Mouse (Mus musculus): ENCODE data around the gene March6. TPM values are rescaled to one million over a fixed set of nuclear protein-coding genes. Genes with fewer than 3 reads are reported as not detected.
A peak's percentile ranks its signal among the peaks of the same experiment; 100 is the strongest.

March6 gene
- polyA plus RNA-seq, 1 experiment, result 23.8 TPM

GRCm38 (mm10) chr15:31427390-31427789, 103.5 kb downstream of the March6 start:
- no peak for TF ChIP-seq POLR2A (IDR thresholded peaks at IDR 0.05; ENCODE audit: borderline replicate concordance, extremely low read depth, low read depth, low read length)
- 0 out of 2 replicates have a peak, but pooled peaks have one; percentile 14 for TF ChIP-seq CTCF (IDR thresholded peaks at IDR 0.05; ENCODE audit: insufficient read depth, low read length)
- no peaks in the 10 kb centered on the region for H3K4me1 ChIP-seq (ENCODE audit: control insufficient read depth, insufficient read depth, low read length)
- no peak overlapping the region for H3K4me3 ChIP-seq (replicated peaks; ENCODE audit: extremely low read depth, low read depth, low read length)
- WGBS, result 60% methylated on average over 3 of the region's 3 CpGs
- no peak for DNase-seq

- TF ChIP-seq POLR2A (IDR thresholded peaks at IDR 0.05; ENCODE audit: borderline replicate concordance, extremely low read depth, low read depth, low read length), result no peak
- Histone ChIP-seq H3K4me1 (ENCODE audit: control insufficient read depth, insufficient read depth, low read length) (no peaks in the 10 kb centered on the region), H3K4me3 (replicated peaks; ENCODE audit: extremely low read depth, low read depth, low read length) (no peak overlapping the region)
- DNase-seq, result no peak
- whole genome bisulfite sequencing, result 29% methylated on average over 8 of the region's 8 CpGs
These were observed 104.7 kb downstream of the March6 start for GRCm38 (mm10) chr15:31426066-31426706.

- no peak for DNase-seq
- 38% methylated on average over 7 of the region's 7 CpGs for whole genome bisulfite sequencing
These were observed 108.0 kb downstream of the March6 start for GRCm38 (mm10) chr15:31422649-31423369.

GRCm38 (mm10) chr15:31419037-31419436, 111.8 kb downstream of the March6 start:
- no peak for TF ChIP-seq POLR2A (IDR thresholded peaks at IDR 0.05; ENCODE audit: borderline replicate concordance, extremely low read depth, low read depth, low read length)
- peak; percentile 81 for TF ChIP-seq CTCF (IDR thresholded peaks at IDR 0.05; ENCODE audit: insufficient read depth, low read length)
- no peak overlapping the region for H3K4me3 ChIP-seq (replicated peaks; ENCODE audit: extremely low read depth, low read depth, low read length)
- DNase-seq, result peak; percentile 46
- peaks cover 8% of the 10 kb centered on the region for H3K4me1 ChIP-seq (ENCODE audit: control insufficient read depth, insufficient read depth, low read length)
- 46% methylated on average over 9 of the region's 9 CpGs for WGBS

More at GRCm38 (mm10) chr15:31422649-31423369, 108.0 kb downstream of the March6 start:
- H3K4me1 ChIP-seq (ENCODE audit: control insufficient read depth, insufficient read depth, low read length), result 0 out of 2 replicates have a peak, but pooled peaks cover 2% of the 10 kb centered on the region
- H3K4me3 ChIP-seq (replicated peaks; ENCODE audit: extremely low read depth, low read depth, low read length), result no peak overlapping the region
- TF ChIP-seq CTCF (IDR thresholded peaks at IDR 0.05; ENCODE audit: insufficient read depth, low read length), result no peak
- TF ChIP-seq POLR2A (IDR thresholded peaks at IDR 0.05; ENCODE audit: borderline replicate concordance, extremely low read depth, low read depth, low read length), result no peak

GRCm38 (mm10) chr15:31418686-31419024, 112.2 kb downstream of the March6 start:
- Histone ChIP-seq H3K4me3 (replicated peaks; ENCODE audit: extremely low read depth, low read depth, low read length) (no peak overlapping the region), H3K4me1 (ENCODE audit: control insufficient read depth, insufficient read depth, low read length) (peaks cover 8% of the 10 kb centered on the region)
- TF ChIP-seq CTCF (IDR thresholded peaks at IDR 0.05; ENCODE audit: insufficient read depth, low read length) (no peak), POLR2A (IDR thresholded peaks at IDR 0.05; ENCODE audit: borderline replicate concordance, extremely low read depth, low read depth, low read length) (no peak)
- DNase-seq, result peak; percentile 21
- WGBS, result 11% methylated on average over 7 of the region's 7 CpGs

GRCm38 (mm10) chr15:31417796-31418685, 112.8 kb downstream of the March6 start:
- WGBS, result 17% methylated on average over 21 of the region's 21 CpGs
- Histone ChIP-seq H3K4me1 (ENCODE audit: control insufficient read depth, insufficient read depth, low read length) (peaks cover 9% of the 10 kb centered on the region), H3K4me3 (replicated peaks; ENCODE audit: extremely low read depth, low read depth, low read length) (peak overlapping the region; percentile 42)
- DNase-seq, result peak; percentile 65
- TF ChIP-seq POLR2A (IDR thresholded peaks at IDR 0.05; ENCODE audit: borderline replicate concordance, extremely low read depth, low read depth, low read length), result peak; percentile 29; the same call in 1 of the 2 replicates
- no peak for TF ChIP-seq CTCF (IDR thresholded peaks at IDR 0.05; ENCODE audit: insufficient read depth, low read length)

GRCm38 (mm10) chr15:31417409-31417795, 113.5 kb downstream of the March6 start:
- 29% methylated on average over 6 of the region's 6 CpGs for WGBS
- no peak for DNase-seq
- no peak for TF ChIP-seq CTCF (IDR thresholded peaks at IDR 0.05; ENCODE audit: insufficient read depth, low read length)
- no peak for TF ChIP-seq POLR2A (IDR thresholded peaks at IDR 0.05; ENCODE audit: borderline replicate concordance, extremely low read depth, low read depth, low read length)
- H3K4me1 ChIP-seq (ENCODE audit: control insufficient read depth, insufficient read depth, low read length), result peaks cover 10% of the 10 kb centered on the region
- no peak overlapping the region for H3K4me3 ChIP-seq (replicated peaks; ENCODE audit: extremely low read depth, low read depth, low read length)

- peaks cover 13% of the 10 kb centered on the region for H3K4me1 ChIP-seq (ENCODE audit: control insufficient read depth, insufficient read depth, low read length)
- DNase-seq, result peak; percentile 19
- no peak overlapping the region for H3K4me3 ChIP-seq (replicated peaks; ENCODE audit: extremely low read depth, low read depth, low read length)
- TF ChIP-seq POLR2A (IDR thresholded peaks at IDR 0.05; ENCODE audit: borderline replicate concordance, extremely low read depth, low read depth, low read length), result 0 out of 2 replicates have a peak, but pooled peaks have one; percentile 7
- no peak for TF ChIP-seq CTCF (IDR thresholded peaks at IDR 0.05; ENCODE audit: insufficient read depth, low read length)
- WGBS, result 46% methylated on average over 4 of the region's 4 CpGs
These were observed 115.7 kb downstream of the March6 start for GRCm38 (mm10) chr15:31415181-31415580.

GRCm38 (mm10) chr15:31414179-31414898, 116.5 kb downstream of the March6 start:
- no peak overlapping the region for H3K4me3 ChIP-seq (replicated peaks; ENCODE audit: extremely low read depth, low read depth, low read length)
- WGBS, result 58% methylated on average over 6 of the region's 6 CpGs
- H3K4me1 ChIP-seq (ENCODE audit: control insufficient read depth, insufficient read depth, low read length), result peaks cover 13% of the 10 kb centered on the region
- TF ChIP-seq POLR2A (IDR thresholded peaks at IDR 0.05; ENCODE audit: borderline replicate concordance, extremely low read depth, low read depth, low read length) (no peak), CTCF (IDR thresholded peaks at IDR 0.05; ENCODE audit: insufficient read depth, low read length) (no peak)
- DNase-seq, result no peak

Data from lung, adult 2 months (tissue).